Mouse (Mus musculus): ENCODE results near the gene Timp3.

Timp3 gene

GRCm38 (mm10) chr10:86325272-86325671, 25.1 kb downstream of the Timp3 start:
- in situ Hi-C loops (cut with MboI; ENCODE audit: low sequenced_read_pairs): no loop called here

DNA sequence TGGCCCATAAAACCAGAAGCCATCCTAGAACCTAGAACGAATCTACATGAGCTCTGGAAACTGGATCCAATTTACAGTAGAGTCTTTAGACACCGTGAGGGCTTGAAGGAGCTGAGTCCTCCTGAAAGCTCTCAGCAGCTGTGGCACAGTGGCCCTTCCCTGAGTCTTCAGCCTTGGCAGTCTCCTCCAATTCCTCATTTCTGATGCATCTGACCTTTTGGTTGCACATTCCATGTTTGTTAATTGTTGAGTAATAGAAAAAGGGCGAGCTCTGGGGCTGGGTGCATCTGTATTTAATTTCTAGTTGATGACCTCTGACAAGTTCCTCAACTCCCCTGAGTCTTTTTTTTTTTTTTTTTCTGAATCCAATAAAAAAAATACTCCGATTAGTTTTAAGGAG, 28.0 kb downstream of the Timp3 start:
- in situ Hi-C loops (cut with MboI; ENCODE audit: low sequenced_read_pairs): no loop called here

DNA sequence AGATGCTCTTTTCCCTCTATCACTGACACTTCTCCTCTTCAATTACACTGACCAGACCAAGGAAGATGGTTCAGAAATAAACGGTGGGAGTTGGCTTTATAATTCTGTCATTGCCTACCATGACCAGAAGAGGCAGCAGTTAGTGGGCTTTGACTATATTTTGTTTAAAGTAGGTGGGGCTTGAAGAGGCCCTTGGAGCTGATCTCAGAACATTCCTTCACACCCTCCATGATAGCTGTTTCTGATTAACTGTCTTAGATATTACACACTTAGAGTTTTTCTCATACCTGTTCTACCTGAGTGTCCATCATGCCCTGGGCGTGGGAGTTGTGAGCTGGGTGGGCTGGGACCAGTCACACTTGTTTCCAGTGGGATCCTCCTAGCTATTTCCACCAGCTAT, 28.5 kb downstream of the Timp3 start:
- in situ Hi-C loops (cut with MboI; ENCODE audit: low sequenced_read_pairs): no loop called here

- in situ Hi-C loops (cut with MboI; ENCODE audit: low sequenced_read_pairs): no loop called here
These were observed 29.2 kb downstream of the Timp3 start for GRCm38 (mm10) chr10:86329241-86329882.

GRCm38 (mm10) chr10:86330993-86331680, 31.0 kb downstream of the Timp3 start:
- in situ Hi-C loops (cut with MboI; ENCODE audit: low sequenced_read_pairs): no loop called here

GRCm38 (mm10) chr10:86331681-86332281, 31.6 kb downstream of the Timp3 start:
- in situ Hi-C loops (cut with MboI; ENCODE audit: low sequenced_read_pairs): no loop called here

DNA sequence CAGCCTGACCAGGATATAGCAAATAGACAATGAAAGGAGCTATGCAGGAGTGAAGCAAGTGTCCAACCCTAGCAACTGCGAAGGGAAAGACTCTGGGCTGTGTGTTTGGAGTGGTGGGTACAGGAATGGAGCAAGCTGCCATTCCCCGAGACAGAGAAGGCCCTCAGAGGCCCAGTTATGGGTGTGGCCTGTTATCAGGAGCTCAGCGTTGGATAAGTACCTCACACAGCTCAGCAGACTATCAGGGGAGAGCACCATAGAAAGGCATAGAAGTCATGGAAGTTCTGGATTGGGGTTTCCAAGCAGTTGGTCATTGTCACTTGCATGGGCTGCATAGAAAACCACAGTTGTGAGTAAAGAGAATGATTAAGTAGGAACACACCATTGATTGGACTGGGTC, 32.8 kb downstream of the Timp3 start:
- in situ Hi-C loops (cut with MboI; ENCODE audit: low sequenced_read_pairs): no loop called here

- in situ Hi-C loops (cut with MboI; ENCODE audit: low sequenced_read_pairs): no loop called here
These were observed 34.4 kb downstream of the Timp3 start for GRCm38 (mm10) chr10:86334581-86334980.

GRCm38 (mm10) chr10:86336506-86336905, 36.3 kb downstream of the Timp3 start:
- in situ Hi-C loops (cut with MboI; ENCODE audit: low sequenced_read_pairs): no loop called here

GRCm38 (mm10) chr10:86337239-86337638, 37.1 kb downstream of the Timp3 start:
- in situ Hi-C loops (cut with MboI; ENCODE audit: low sequenced_read_pairs): no loop called here

- in situ Hi-C loops (cut with MboI; ENCODE audit: low sequenced_read_pairs): no loop called here
These were observed 38.0 kb downstream of the Timp3 start for GRCm38 (mm10) chr10:86338121-86338715.

DNA sequence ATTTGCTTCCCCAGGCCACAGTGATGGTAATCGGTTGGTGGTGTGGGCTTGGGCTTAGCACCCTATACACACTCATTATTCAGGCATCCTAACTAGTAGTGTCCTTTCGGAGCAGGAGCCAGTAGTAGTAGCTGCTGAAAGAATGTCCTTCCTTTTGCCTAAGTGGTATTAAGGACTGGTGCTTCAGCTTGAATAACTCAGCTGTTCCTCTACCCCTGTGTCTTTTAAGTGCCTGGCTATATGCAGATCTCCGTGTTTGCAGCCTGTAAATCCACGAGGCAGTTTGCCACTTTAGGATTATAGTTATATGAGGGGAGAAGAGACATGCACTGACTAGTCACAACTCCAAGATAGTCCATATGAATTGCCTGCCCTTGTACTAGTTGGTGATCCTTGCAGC, 38.9 kb downstream of the Timp3 start:
- in situ Hi-C loops (cut with MboI; ENCODE audit: low sequenced_read_pairs): no loop called here

DNA sequence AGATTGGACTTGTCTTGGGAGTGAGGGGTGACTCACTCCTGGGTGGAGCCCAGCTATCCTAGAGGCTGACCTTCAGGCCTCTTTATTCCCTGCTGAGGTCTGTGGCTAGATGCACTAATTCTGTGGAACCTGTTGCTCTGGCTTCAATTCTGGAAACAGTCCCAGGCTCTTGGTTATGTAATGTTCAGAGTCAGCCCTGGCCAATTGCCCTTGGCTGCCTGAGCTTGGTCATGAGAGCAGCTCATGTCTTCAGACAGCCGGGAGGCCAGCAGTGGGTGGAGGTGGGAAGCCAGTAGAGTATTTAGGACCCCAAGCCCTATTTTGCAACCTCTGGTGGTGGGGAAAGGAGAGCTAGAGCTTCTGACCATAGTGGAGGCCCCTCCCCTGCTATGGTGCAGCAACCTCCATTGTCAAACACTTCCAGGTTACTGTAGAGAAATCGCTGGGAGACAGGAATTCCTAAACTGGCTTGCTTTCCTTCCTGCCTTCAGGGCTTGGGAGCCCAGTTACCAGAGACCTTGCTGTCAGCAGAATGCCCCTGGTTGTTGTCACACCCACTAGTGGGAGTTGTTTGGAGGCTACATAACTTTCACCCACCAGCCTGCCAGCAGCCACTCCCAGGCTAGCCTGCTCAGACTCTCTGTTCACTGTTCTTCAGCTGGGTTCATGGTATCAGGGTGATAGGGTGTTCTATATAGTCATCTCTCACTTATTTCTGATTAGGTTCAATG, 39.6 kb downstream of the Timp3 start:
- in situ Hi-C loops (cut with MboI; ENCODE audit: low sequenced_read_pairs): no loop called here

DNA sequence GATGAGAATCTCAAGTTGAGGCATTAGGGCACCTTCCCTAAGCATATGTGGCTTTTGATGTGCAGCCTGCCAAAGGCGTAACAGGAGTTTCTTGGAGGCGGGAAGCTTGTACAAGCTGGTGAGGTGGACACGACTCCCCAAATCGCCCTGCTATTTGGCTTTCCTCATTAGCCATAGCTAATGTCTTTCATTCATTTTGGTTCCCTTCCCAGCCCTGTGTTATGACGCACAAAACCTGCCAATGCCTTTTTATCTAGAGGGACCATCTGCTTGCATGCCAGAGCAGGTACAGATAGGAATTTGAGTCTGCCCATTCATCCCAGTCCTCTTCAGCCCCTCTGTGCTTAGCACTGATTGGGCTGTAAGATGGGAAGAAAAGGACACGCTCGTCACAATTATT, 40.2 kb downstream of the Timp3 start:
- in situ Hi-C loops (cut with MboI; ENCODE audit: low sequenced_read_pairs): no loop called here

DNA sequence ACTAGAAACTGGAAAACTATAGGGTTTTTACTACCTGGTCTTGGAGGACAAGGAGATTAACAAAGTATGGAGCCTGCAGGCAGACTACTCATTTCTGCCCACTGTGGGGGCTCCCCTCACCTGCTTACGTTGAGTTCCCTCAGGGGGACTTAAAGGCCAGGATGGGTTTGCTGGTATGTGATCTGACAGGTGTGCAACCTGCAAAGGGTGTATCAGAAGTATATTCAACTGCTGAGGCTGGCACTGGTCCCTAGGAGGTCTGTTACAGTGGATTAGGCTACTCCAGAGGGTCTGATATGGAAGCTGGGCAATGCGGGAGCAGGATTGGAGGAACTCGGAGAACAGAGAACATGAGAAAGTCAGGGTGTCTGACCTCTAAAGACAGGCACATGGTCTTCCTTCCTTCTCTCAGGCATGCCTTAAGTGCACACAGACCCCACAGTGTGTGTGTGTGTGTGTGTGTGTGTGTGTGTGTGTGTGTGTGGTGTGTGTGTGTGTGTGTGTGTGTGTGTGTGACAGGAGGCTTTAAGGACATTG, 40.9 kb downstream of the Timp3 start:
- in situ Hi-C loops (cut with MboI; ENCODE audit: low sequenced_read_pairs): no loop called here

- in situ Hi-C loops (cut with MboI; ENCODE audit: low sequenced_read_pairs): no loop called here
These were observed 41.4 kb downstream of the Timp3 start for GRCm38 (mm10) chr10:86341589-86341988.

DNA sequence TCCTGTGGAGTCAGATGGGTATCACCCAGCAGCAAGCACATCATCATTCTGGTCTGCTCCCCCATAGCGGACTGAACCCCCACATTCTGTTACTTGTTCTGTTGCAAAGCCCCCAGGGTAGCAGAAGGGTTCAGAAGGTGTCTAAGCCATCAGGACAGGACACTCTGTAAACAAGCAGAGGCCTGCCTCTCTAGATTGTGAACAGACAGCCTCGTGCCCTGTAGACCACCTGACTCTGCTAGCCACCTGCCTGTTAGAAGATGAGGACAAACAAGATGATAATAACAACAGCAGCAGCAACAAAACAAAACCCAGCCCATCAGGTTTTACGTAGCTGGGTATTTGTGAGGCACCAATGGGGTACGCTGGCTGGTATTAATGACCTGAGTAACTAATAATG, 42.0 kb downstream of the Timp3 start:
- in situ Hi-C loops (cut with MboI; ENCODE audit: low sequenced_read_pairs): no loop called here

GRCm38 (mm10) chr10:86342713-86343112, 42.5 kb downstream of the Timp3 start:
- in situ Hi-C loops (cut with MboI; ENCODE audit: low sequenced_read_pairs): no loop called here

DNA sequence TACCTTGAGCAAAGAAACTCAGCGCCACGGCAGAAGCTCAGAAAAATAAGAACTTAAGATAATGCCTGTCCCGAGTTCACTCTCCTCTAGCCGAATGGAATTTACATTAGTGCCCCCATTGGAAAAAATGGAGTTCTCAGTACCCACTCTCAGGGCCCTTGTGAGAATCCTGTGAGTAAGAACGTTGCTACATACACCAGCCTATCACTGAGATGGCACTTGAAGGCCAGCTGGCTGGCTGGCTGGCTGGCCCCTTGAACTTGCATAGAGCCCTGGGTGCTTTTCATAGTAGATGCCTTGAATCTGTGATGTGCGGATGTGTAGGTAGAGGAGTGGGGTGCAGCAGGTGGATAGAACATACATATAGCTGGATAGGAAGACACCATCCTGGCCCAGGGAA, 43.2 kb downstream of the Timp3 start:
- in situ Hi-C loops (cut with MboI; ENCODE audit: low sequenced_read_pairs): no loop called here

DNA sequence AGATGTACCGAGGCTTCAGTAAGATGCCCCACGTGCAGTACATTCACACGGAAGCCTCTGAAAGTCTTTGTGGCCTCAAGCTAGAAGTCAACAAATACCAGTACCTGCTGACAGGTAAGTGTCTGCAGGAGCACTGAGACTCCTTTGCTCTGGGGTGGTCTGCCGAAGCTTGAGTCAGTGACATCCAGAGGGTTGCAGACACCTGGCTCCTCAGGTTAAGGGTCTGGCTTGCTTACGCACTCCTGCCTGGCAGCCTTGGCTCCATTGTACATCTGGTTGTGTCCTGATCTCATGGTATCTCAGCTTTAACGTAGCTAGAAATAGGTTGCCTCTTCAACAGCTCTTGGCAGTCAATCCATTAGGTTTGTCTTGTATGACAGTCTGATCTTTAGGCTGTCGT, 43.8 kb downstream of the Timp3 start:
- in situ Hi-C loops (cut with MboI; ENCODE audit: low sequenced_read_pairs): no loop called here

DNA sequence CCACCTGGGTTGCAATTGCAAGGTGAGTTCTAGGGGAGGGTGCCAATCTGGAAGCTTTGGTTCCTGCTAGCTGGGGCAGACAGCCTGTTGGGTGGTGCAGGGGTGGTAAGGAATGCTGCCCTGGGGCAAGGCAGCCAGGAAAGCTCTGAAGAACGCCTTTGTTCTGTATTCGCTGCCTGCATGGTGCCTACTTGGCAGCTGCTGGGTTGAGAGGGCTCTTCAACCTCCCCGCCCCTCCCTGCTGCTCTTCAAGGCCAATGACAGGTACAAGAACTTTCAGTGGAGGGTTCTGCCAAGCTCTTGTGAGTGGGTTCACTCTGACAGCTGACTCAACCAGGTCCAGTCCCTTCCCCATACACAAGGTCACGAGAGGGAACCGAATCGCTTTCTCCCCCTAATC, 44.5 kb downstream of the Timp3 start:
- in situ Hi-C loops (cut with MboI; ENCODE audit: low sequenced_read_pairs): no loop called here

Data from CH12F3 (cell line).